Mouse (Mus musculus) left cerebral cortex, postnatal 10 days (tissue): ENCODE measurements around the gene Acss1. TPM values are rescaled to one million over a fixed set of nuclear protein-coding genes. Genes with fewer than 3 reads are reported as not detected.

Experiments
- DNase-seq, 2 experiments: peaks; one replicate each; pipeline ENCODE4 v3.0.0; 2021 to 2022; ENCODE audit warnings: low spot score in 2 of 2, mixed read lengths in 1 of 2; ENCODE audit errors: extremely low spot score in 1 of 2
- intact Hi-C: fragments of 180-260 bp; cut with DNase I; formaldehyde crosslinking; loops from one replicate; pipeline ENCODE4 v1.15.1; 2025
- total RNA-seq, 2 experiments: library from RNA; stranded (reverse); gene quantifications; 2 replicates each; pipeline ENCODE4 v1.2.3; 2021

The Acss1 gene
- total RNA-seq, 2 experiments from 2014 or later: 16.4 to 17.4 TPM

DNA sequence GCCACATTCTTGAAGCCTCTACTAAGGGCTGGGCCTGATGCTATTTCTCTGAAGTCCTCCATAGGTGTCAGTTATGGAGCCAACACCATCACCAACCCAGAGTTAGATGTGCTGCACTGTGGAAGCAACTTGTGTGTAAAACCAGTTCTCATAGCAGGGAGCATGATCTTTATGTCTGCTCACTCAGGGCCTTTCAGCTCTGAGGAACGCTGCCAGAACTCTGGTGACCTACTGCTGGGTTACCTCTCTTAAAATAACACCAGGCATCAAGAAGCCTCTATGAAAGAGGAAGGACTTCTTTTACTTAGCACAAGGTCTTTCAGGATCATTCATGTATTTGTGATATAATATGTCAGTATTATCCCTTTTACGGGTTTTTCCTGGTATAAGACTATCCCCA lies 66.1 kb downstream of the Acss1 start:
- no peak for DNase-seq
- intact Hi-C loops: loop anchor here (10.0 kb wide), 1 partner anchor 903 kb away; no protein-coding TSS in a partner anchor

DNA sequence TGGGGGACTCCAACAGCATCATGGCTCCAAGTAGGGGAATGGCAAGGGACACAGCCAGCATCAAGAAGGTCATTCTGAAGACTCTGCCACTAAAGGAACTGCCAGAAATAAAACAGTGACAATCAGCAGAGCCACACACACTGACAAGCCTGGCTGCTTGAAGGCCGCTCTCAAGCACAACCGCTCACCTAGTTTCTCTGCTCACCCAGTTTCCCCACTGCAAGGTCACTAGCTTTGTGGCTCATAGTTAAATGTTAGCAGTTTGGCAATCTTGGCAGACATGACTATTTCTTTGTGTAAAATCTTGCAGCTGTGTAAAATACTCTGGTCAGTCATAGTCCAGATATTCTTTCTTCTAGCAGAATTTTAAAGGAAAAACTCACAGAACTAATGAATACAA lies 68.0 kb downstream of the Acss1 start:
- no peak for DNase-seq
- intact Hi-C loops: loop anchor here (10.0 kb wide), 1 partner anchor 905 kb away; no protein-coding TSS in a partner anchor

DNA sequence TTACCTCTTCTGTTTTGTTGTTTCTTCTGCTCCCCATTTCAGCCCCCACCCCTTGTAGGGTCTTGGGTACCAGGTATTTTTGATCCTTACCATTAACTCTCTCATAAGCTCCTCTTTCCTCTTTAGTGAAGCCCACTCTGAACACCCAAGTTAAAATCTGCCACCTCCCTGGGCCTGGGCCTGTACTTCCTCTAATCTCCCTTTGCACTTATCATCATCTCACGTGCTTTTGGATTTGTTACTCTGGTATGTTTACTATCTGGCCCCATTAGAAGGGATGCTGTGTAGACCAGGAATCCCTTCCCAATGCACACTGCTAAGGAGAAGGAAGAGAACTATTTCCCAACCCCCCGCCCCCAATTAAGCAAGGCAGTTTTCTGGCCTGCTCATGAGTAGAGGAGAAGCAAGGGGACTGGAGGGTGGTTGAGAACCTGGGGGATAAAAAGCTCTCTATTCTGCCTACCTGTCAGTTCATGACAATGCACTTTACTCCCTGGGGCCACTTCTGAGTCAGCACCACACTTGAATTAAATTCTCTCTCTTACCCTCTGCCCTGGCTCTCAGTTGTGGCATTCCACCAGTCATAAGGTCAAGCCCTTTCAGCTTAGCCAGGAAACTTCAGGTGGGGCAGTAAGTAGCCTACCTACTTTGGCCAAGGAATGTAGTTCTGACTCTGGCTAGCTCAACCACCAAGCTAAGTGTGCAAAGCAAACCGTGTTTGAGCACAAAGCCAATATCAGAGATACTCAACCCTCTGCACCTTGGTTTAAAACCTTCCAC lies 72.7 kb downstream of the Acss1 start:
- DNase-seq: no peak
- intact Hi-C loops: no loop called here

DNA sequence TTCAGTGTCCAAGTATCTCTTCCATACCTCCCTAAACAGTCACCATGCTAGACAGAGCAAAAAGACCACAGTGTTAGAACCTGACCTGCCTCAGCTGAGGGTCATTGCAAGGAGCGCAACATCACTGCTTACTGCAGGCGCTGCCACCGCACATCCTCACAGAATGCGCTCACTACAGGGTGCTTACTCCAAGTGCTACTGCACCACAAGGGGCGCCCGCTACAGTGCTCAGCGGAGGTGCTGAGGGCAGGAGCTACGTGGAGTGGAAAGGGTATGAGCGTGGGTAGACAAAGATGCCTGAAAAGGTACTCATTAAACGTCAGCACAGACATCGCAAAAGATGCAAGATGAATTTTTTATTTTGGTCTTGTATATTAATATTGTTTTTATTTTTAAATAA lies 79.2 kb downstream of the Acss1 start:
- DNase-seq: no peak
- intact Hi-C loops: no loop called here

DNA sequence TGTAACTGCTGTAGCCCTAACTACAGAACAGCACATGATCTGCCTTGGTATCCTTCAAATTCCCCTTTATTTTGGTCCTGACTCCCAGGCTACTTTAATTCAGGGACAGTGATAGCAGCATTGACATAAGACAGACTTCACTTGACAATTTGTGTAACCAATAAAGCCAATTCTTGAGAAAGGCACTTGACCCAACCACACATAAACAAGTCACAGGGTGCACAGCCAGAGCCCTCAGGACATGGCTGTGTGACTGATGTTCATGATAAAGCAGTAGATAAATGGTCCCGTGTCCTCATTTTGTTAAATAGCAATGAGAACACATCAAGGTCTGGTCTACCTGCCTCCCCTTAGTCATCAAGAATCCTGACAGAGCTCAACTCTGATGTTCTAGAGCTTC lies 88.7 kb downstream of the Acss1 start:
- DNase-seq: no peak

GRCm38 (mm10) chr2:150578603-150579002 lies 89.7 kb downstream of the Acss1 start:
- intact Hi-C loops: no loop called here
- no peak for DNase-seq

More for the DNA sequence above, 88.7 kb downstream of the Acss1 start:
- intact Hi-C loops: no loop called here

GRCm38 (mm10) chr2:150576256-150576655 lies 92.0 kb downstream of the Acss1 start:
- intact Hi-C loops: no loop called here
- no peak for DNase-seq

DNA sequence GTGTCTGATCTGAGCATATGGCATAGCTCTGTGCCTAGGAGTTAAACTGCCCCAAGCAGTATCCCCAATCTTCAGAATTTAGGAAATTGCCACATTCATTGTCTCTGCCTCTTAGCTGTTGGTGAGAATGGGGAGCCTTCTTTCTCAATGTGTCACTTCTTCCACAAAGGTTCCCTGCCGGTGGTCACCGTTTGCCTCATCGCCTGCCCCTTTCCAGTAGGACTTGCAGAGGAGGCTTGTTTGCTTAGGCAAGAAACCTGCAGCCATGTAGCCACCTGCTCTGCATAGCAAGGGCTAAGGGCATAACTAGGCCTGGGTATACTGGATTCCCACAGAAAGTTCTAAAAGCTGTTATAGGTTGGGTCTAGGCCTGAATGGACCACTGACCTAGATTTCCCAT lies 95.8 kb downstream of the Acss1 start:
- intact Hi-C loops: no loop called here
- DNase-seq: no peak

GRCm38 (mm10) chr2:150570761-150571160 lies 97.5 kb downstream of the Acss1 start:
- intact Hi-C loops: no loop called here
- DNase-seq: no peak

- DNase-seq: no peak
- intact Hi-C loops: no loop called here
These were observed 98.3 kb downstream of the Acss1 start, which contains the start of gene Cst7 for GRCm38 (mm10) chr2:150569847-150570590. Gene Cst7 (plus strand): TSS chr2:150570415.

Other genes starting within 250 kb of the Acss1 start
- 1 to 10 TPM; 7.0 to 7.1 TPM for gene Zfp442, start 217.0 kb downstream of the Acss1 start, total RNA-seq
- gene Zfp345, start 183.4 kb downstream of the Acss1 start, total RNA-seq: under 1 TPM; 0.24 to 0.36 TPM
- not detected for gene Cst7, start 98.1 kb downstream of the Acss1 start, total RNA-seq
- gene Apmap, start 59.9 kb downstream of the Acss1 start, total RNA-seq: 10 to 100 TPM; 51.8 to 53.3 TPM
- not detected for gene Vsx1, start 20.9 kb upstream of the Acss1 start, total RNA-seq
- gene Entpd6, start 80.5 kb upstream of the Acss1 start, total RNA-seq: 10 to 100 TPM; 64.5 to 66.9 TPM
- 100 to 1,000 TPM; 135 to 136 TPM for gene Pygb, start 118.2 kb upstream of the Acss1 start, total RNA-seq
- 100 to 1,000 TPM; 184 to 197 TPM for gene Abhd12, start 236.2 kb upstream of the Acss1 start, total RNA-seq
- gene Gins1, start 236.9 kb upstream of the Acss1 start, total RNA-seq: 1 to 10 TPM; 1.9 to 3.3 TPM